Mouse (Mus musculus): ENCODE measurements around the gene Copa. TPM values are rescaled to one million over a fixed set of nuclear protein-coding genes. Genes with fewer than 3 reads are reported as not detected.

Copa gene
- polyA plus RNA-seq, 1 experiment from 2014 or later, result 219 TPM

DNA sequence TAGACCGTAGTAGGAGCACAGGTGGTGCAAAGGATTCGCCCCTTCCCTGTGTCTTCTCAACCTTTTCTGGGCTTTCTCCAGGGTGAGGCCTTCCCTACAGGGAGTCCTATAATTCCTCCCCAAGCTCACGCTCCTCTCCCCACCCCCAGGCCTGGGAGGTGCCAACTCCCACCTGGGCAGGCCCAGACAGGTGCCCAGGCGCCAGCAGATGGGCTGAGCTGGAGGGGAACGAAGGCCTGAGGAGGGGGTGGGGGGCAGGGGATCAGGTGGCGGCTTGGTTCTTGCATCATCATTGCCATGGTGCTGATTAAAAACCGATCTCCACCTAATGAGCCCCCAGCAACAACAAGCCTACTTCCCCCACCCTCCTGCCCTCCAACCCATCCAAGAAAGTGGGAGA is 23.5 kb upstream of the Copa start:
- no peak overlapping the region for H3K4me3 ChIP-seq (replicated peaks)
- no peaks in the 10 kb centered on the region for H3K36me3 ChIP-seq
- no peak overlapping the region for H3K27ac ChIP-seq
- no peaks in the 10 kb centered on the region for H3K9me3 ChIP-seq
- H3K4me1 ChIP-seq (replicated peaks), result peaks cover 20% of the 10 kb centered on the region
- ATAC-seq (ENCODE audit: insufficient number of reproducible peaks, insufficient read depth, low FRiP score, low TSS enrichment, low read depth), result no peak
- WGBS, result 59% methylated on average over 7 of the region's 7 CpGs
- H3K4me2 ChIP-seq, result no peak overlapping the region
- H3K27me3 ChIP-seq, result peaks cover 48% of the 10 kb centered on the region
- H3K9ac ChIP-seq (replicated peaks), result no peak overlapping the region

DNA sequence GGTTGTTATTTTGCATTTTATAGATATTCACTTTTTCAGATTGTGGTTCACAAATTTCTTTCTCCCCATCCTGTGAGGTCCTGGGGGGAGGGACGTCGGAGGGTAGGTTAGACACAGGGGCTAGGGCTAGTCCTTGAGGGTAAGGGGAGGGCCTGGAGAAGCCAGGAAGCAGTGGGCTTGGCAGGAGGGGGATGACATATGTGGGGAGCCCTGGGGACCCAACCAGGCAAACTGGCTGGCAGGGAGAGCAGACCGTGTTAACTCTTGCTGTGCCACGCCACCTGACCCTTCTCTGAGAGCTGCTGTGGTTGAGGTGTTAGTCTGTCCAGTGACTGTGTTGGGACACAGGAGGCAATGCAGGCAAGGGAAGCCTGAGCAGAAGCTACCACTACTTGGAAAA is 21.7 kb upstream of the Copa start:
- Histone ChIP-seq H3K27ac (no peak overlapping the region), H3K27me3 (peaks cover 30% of the 10 kb centered on the region), H3K4me3 (replicated peaks) (no peak overlapping the region), H3K4me2 (no peak overlapping the region), H3K4me1 (replicated peaks) (peaks cover 20% of the 10 kb centered on the region), H3K9me3 (no peaks in the 10 kb centered on the region), H3K36me3 (peaks cover 15% of the 10 kb centered on the region), H3K9ac (replicated peaks) (no peak overlapping the region)
- 51% methylated on average over 4 of the region's 4 CpGs for WGBS
- no peak for ATAC-seq (ENCODE audit: insufficient number of reproducible peaks, insufficient read depth, low FRiP score, low TSS enrichment, low read depth)

DNA sequence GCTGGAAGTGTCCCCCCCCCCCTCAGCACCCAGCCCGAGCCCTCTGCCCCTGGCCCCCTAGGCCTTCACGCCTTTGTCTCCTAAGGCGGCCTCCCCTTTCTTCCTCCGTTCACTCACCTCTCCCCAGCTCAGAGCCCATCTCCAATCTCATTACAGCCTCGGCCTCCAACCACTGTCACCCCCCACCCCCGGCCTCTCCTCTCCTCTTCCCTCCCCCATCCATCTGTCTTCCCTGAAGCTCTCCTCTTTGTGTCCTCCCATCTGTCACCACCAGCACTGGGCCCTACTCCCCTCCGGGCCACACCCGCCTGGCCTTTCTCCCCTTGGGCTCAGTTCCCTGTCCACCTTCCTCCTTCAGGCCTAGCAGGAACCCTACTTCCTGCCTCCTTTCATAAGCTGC is 21.1 kb upstream of the Copa start:
- peaks cover 20% of the 10 kb centered on the region for H3K4me1 ChIP-seq (replicated peaks)
- no peak for ATAC-seq (ENCODE audit: insufficient number of reproducible peaks, insufficient read depth, low FRiP score, low TSS enrichment, low read depth)
- no peak overlapping the region for H3K4me2 ChIP-seq
- H3K9me3 ChIP-seq, result no peaks in the 10 kb centered on the region
- peaks cover 20% of the 10 kb centered on the region for H3K36me3 ChIP-seq
- no peak overlapping the region for H3K9ac ChIP-seq (replicated peaks)
- 23% methylated on average over 8 of the region's 8 CpGs for WGBS
- H3K27me3 ChIP-seq, result peaks cover 24% of the 10 kb centered on the region
- no peak overlapping the region for H3K4me3 ChIP-seq (replicated peaks)
- H3K27ac ChIP-seq, result no peak overlapping the region

DNA sequence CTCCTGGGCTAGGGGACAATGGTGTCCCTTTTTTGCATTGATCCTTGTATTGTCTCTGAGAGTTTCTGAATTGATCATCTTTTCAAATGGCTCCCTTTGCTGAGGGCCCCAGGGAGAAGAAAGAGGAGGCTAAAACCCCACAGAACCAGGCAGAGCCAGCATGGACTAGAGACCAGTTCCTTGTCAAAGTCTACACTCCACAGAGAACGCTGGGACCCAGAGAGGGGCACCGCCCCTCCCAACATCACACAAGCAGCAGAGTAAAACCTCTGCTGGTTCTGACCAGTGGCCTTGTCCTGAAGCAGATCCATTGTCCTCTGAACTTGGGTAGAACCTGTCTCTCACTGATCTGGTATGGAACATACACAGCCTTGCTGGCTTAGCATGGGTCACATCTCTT is 20.2 kb upstream of the Copa start:
- no peak for ATAC-seq (ENCODE audit: insufficient number of reproducible peaks, insufficient read depth, low FRiP score, low TSS enrichment, low read depth)
- no peak overlapping the region for H3K9ac ChIP-seq (replicated peaks)
- peaks cover 15% of the 10 kb centered on the region for H3K27me3 ChIP-seq
- H3K4me3 ChIP-seq (replicated peaks), result no peak overlapping the region
- no peaks in the 10 kb centered on the region for H3K9me3 ChIP-seq
- 87% methylated on average over 2 of the region's 2 CpGs for WGBS
- peaks cover 20% of the 10 kb centered on the region for H3K4me1 ChIP-seq (replicated peaks)
- no peak overlapping the region for H3K4me2 ChIP-seq
- H3K27ac ChIP-seq, result no peak overlapping the region
- peaks cover 29% of the 10 kb centered on the region for H3K36me3 ChIP-seq

DNA sequence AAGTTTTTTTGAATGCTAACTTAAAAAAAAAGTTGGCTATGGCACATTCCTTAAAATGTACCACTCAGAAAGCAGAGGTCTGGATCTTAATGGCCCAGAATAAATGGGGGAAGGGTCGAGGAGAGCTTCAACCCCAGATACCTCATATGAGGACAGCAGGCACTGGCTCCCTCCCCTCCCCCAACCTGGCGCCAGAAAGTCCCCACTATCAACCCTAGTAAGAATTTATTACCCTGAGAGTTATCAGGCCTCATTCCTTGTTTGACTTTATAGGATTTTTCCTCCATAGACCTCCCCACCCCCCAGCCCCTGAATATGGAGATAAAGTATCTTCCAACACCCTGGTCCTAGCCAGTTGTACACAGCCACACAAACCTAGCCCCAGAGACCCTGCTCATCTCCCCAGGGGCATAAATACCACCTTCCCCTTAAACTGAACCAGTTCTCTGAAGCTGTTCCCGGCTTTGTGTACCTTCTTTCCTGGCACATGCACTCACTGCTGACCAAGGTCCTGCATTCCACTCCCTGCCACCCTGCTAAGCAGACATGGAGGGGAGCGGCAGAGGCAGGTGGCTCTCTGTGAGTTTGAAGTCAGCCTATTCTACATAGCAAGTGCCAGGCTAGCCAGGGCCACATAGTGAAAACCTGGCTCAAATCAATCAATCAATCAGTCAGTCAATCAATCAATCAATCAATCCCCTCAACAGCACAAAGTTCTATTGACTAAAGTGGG is 18.9 kb upstream of the Copa start:
- Histone ChIP-seq H3K27me3 (peaks cover 5% of the 10 kb centered on the region; the same call in 1 of the 2 replicates), H3K4me2 (no peak overlapping the region), H3K4me1 (replicated peaks) (peaks cover 12% of the 10 kb centered on the region), H3K9me3 (no peaks in the 10 kb centered on the region), H3K9ac (replicated peaks) (no peak overlapping the region), H3K27ac (0 out of 2 replicates have a peak overlapping the region, but pooled peaks have one; percentile 41), H3K36me3 (peaks cover 43% of the 10 kb centered on the region), H3K4me3 (replicated peaks) (no peak overlapping the region)
- no peak for ATAC-seq (ENCODE audit: insufficient number of reproducible peaks, insufficient read depth, low FRiP score, low TSS enrichment, low read depth)
- 32% methylated on average over 4 of the region's 4 CpGs for WGBS

DNA sequence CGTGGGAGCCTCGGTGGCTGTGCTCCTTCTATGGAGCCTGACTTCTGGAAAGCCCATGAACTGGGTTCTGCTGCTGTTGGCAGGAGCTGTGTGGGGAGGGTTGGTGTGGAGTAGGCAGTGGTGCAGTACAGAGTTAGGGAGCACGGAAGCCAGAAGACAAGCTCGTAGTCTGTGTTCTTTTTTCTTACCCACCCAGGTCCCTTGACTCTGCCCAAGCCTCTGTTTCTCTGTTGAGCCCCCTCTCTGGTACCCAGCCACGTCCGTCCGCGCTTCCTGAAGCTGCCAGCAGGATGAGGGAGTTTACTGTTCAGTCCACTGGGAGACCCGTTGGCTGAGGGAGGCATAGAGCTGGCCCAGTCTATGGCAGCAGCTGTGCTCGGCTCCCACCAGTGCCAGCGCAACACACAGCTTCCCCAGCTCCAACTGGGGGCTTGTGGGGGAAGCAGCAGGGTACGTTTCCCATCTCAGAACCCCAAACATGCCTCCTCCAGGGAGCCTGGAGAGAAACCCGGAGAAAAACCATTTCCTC is 17.7 kb upstream of the Copa start:
- Histone ChIP-seq H3K27me3 (0 out of 2 replicates have a peak, but pooled peaks cover 2% of the 10 kb centered on the region), H3K4me3 (replicated peaks) (no peak overlapping the region), H3K4me1 (replicated peaks) (peaks cover 12% of the 10 kb centered on the region), H3K4me2 (no peak overlapping the region), H3K36me3 (peaks cover 55% of the 10 kb centered on the region), H3K9ac (replicated peaks) (no peak overlapping the region), H3K27ac (peak overlapping the region; percentile 50; the same call in 1 of the 2 replicates), H3K9me3 (no peaks in the 10 kb centered on the region)
- ATAC-seq (ENCODE audit: insufficient number of reproducible peaks, insufficient read depth, low FRiP score, low TSS enrichment, low read depth), result no peak
- WGBS, result 71% methylated on average over 13 of the region's 13 CpGs

DNA sequence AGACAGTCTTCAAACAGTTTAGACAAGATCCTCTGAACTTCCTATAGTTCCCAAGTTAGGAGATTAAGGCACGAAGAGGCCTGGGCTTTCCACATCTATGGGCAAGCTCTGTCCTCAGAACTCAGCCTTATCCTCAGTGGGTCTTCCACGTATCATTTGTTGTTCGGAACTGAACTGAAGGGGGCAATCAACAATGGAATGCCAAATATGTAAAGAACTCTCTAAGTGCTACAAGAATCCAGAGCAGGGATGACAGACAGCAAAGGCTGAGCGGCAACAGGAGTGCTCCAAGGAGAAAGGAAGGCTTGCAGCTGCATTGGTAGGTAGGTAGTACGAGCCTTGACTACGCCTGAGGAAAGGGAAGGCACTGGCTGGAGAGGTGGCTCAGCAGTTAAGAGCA is 12.1 kb upstream of the Copa start:
- no peak for ATAC-seq (ENCODE audit: insufficient number of reproducible peaks, insufficient read depth, low FRiP score, low TSS enrichment, low read depth)
- H3K9ac ChIP-seq (replicated peaks), result no peak overlapping the region
- H3K4me3 ChIP-seq (replicated peaks), result no peak overlapping the region
- H3K27me3 ChIP-seq, result no peaks in the 10 kb centered on the region
- 67% methylated on average over 6 of the region's 6 CpGs for WGBS
- H3K4me1 ChIP-seq (replicated peaks), result no peaks in the 10 kb centered on the region
- H3K4me2 ChIP-seq, result no peak overlapping the region
- H3K27ac ChIP-seq, result no peak overlapping the region
- peaks cover 99% of the 10 kb centered on the region for H3K36me3 ChIP-seq
- H3K9me3 ChIP-seq, result no peaks in the 10 kb centered on the region

DNA sequence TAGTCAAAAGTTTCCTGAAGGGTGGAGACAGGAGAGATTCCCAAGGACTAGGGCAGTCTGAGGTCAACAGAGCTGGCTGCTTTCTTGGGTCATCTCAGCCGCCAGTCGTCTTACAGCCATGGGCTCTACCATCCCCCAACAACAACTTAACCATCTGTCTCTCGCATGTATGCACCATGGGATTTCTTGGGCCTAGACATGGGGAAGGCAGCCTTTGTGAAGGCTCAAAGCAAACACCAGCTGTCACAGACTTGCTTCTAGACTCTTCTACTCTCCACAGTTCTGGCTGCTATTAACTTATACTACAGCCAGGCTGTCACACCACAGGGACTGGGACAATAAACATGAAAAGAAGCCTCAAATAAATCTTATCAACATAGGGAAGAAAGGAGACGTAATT is 10.8 kb upstream of the Copa start:
- no peak for ATAC-seq (ENCODE audit: insufficient number of reproducible peaks, insufficient read depth, low FRiP score, low TSS enrichment, low read depth)
- WGBS, result 77% methylated on average over 4 of the region's 4 CpGs

DNA sequence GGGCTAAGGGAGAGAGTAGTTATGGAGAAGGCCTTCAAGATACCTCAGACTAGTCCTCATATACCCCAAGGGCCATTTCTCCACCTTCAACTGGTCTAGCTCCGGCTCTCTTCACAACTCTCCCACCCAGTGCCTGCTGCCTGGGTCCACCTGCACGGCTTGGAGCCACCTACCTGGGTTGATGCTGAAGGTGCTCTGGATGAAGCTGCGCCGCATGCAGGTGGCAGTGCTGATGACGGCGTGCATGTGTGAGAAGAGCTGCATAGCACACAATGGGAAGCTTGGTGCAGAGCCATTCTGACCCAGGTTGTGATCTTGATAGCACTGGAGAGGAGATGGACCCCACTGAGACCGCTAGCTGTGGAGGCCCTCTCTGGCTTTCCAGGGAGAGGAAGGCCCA is 9.7 kb upstream of the Copa start:
- no peak for ATAC-seq (ENCODE audit: insufficient number of reproducible peaks, insufficient read depth, low FRiP score, low TSS enrichment, low read depth)
- H3K27me3 ChIP-seq, result no peaks in the 10 kb centered on the region
- H3K4me3 ChIP-seq (replicated peaks), result no peak overlapping the region
- no peaks in the 10 kb centered on the region for H3K4me1 ChIP-seq (replicated peaks)
- peaks cover 95% of the 10 kb centered on the region for H3K36me3 ChIP-seq
- H3K4me2 ChIP-seq, result no peak overlapping the region
- H3K9ac ChIP-seq (replicated peaks), result no peak overlapping the region
- no peak overlapping the region for H3K27ac ChIP-seq
- WGBS, result 95% methylated on average over 7 of the region's 7 CpGs
- H3K9me3 ChIP-seq, result no peaks in the 10 kb centered on the region

More for the DNA sequence above, 10.8 kb upstream of the Copa start:
- Histone ChIP-seq H3K4me3 (replicated peaks) (no peak overlapping the region), H3K9ac (replicated peaks) (no peak overlapping the region), H3K4me1 (replicated peaks) (no peaks in the 10 kb centered on the region), H3K9me3 (no peaks in the 10 kb centered on the region), H3K27me3 (no peaks in the 10 kb centered on the region), H3K27ac (no peak overlapping the region), H3K4me2 (no peak overlapping the region), H3K36me3 (peaks cover 100% of the 10 kb centered on the region)

DNA sequence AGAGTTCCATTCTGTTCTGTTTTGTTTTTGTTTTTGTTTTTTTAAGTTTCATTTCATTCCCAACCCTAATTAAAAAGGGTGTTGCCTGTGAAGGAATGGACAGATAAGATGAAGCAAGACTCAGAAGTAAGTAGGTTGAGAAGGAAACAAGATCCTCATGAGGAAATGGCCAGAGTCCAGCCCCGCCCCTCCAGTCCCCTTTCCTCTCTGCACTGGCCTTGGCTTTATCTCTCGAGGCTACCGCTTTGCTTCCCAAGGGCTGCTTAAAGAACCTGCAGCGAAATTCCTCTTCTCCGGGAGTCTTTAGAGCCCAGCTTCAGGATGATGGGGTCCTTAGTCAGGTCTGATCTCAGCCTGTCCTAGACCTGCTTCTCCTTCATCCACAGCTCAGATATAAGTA is 4.3 kb upstream of the Copa start:
- no peak overlapping the region for H3K4me2 ChIP-seq
- H3K27ac ChIP-seq, result no peak overlapping the region
- H3K4me1 ChIP-seq (replicated peaks), result peaks cover 5% of the 10 kb centered on the region
- H3K9me3 ChIP-seq, result no peaks in the 10 kb centered on the region
- no peak for ATAC-seq (ENCODE audit: insufficient number of reproducible peaks, insufficient read depth, low FRiP score, low TSS enrichment, low read depth)
- peaks cover 68% of the 10 kb centered on the region for H3K36me3 ChIP-seq
- 74% methylated on average over 5 of the region's 5 CpGs for WGBS
- no peak overlapping the region for H3K9ac ChIP-seq (replicated peaks)
- no peak overlapping the region for H3K4me3 ChIP-seq (replicated peaks)
- H3K27me3 ChIP-seq, result no peaks in the 10 kb centered on the region

DNA sequence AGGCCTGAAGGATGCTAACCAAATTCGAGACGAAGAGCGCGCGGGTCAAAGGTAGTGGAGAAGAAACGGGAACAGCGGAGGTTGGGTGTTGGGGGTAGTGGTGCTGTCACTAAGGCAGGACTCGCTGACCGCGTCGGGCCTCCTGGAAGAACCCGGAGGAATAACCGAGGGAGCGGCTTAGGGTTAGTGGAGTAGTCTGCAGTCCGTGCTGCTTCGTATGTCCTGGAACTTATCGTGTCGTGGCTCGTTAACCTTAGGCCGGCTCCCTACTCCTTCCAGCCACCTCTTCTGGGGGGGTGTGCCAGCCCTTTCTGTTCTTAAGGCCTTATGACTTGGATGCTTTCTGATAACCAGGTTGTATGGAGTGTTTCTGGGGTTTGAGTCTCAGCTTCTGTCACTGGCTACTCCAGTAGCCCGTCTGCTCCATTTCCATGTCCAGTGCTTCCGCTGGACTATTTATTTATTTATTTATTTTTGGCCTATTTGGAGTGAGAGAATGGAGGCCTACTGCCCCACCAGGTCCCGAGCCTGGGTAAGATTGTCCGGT is 643 bp downstream of the Copa start:
- Histone ChIP-seq H3K9ac (replicated peaks) (peak overlapping the region; percentile 89), H3K27ac (peak overlapping the region; percentile 82), H3K4me1 (replicated peaks) (peaks cover 18% of the 10 kb centered on the region), H3K27me3 (no peaks in the 10 kb centered on the region), H3K9me3 (no peaks in the 10 kb centered on the region), H3K36me3 (peaks cover 28% of the 10 kb centered on the region), H3K4me3 (replicated peaks) (peak overlapping the region; percentile 87), H3K4me2 (peak overlapping the region; percentile 74)
- ATAC-seq (ENCODE audit: insufficient number of reproducible peaks, insufficient read depth, low FRiP score, low TSS enrichment, low read depth), result peak; percentile 57; the same call in 1 of the 2 replicates
- WGBS, result 2% methylated on average over 24 of the region's 24 CpGs
